Mouse (Mus musculus) liver, embryonic 14.5 days (tissue): Measurements from ENCODE around the gene Birc2.

Source experiments
- CTCF ChIP-seq: IDR thresholded peaks from 2 replicates; pipeline ENCODE4 v1.5.1; 2016; ENCODE audit warnings: antibody characterized with exemption, low read depth, control low read depth
- EP300 ChIP-seq: IDR thresholded peaks from 2 replicates; pipeline ENCODE4 v1.6.1; 2016; ENCODE audit warnings: antibody characterized with exemption, low read depth

- TF ChIP-seq CTCF (no peak), EP300 (no peak)
These were observed 35.3 kb upstream of the Birc2 start for GRCm38 (mm10) chr9:7872044-7872774.
